9 mouse cellular contexts compared by ENCODE assay signal in the genomic region with DNA sequence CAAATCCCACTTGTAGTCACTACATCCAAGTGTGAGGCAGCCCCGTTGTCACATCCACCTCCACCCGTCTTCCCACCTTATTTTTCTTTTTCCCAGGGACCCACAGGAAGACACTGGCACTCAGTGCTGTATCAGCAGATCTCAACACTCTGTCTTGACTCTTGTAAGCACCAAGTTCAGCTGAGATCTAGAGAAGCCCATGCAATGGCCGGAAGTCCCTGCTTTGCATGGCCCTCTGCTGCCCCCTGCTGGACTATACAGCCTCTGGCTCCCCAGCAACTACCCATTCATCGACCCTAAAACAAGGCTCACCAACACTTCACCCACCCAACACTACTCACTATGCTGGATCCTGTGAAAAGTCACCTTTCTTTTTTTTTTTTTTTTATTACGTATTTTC. TPM values are rescaled to one million over a fixed set of nuclear protein-coding genes. Genes with fewer than 3 reads are reported as not detected.
DNase-seq lines count a peak whose midpoint lies in the region; ATAC-seq and TF ChIP-seq lines count a peak whose summit lies in the region.
"Had no signal": no experiment of that assay in that cellular context is flagged by ENCODE, and none has a peak within 500 bp of the region (broad histone marks: within the 10 kb centered on the region; RNA-seq: fewer than 3 reads in every experiment).

No protein-coding gene starts in this region.

- TF ChIP-seq POLR2A in MEL (IDR thresholded peaks at IDR 0.05; ENCODE audit: control insufficient read depth in 1 of 2, insufficient read depth in 1 of 2, low read depth in 1 of 2, low read length in 2 of 2, poor library complexity in 1 of 2), result no peak

- H3K4me1 ChIP-seq in MEL (ENCODE audit: control insufficient read depth in 1 of 2, insufficient read depth in 2 of 2, low read length in 2 of 2), result peaks cover 0 to 11% of the 10 kb centered on the region in 2 experiments; a peak in 2 of 4 replicates
- no peaks in the 10 kb centered on the region for H3K4me1 ChIP-seq in hindbrain, embryonic 12.5 days

- peak; percentile 92 for DNase-seq in MEL (ENCODE audit: low read depth, low spot score)
- peak; percentile 52 for DNase-seq in cerebellum, adult 9-10 months
- peak; percentile 58 to 93 for DNase-seq in frontal cortex, adult 2 months (ENCODE audit: extremely low spot score in 1 of 2, low spot score in 1 of 2)
- DNase-seq in layer of hippocampus, postnatal 10 days (ENCODE audit: low spot score in 2 of 2), result peak; percentile 93 to 94
- peak; percentile 94 for DNase-seq in lung, postnatal 10 days
- peak; percentile 73 for DNase-seq in retina, adult 2 months (ENCODE audit: low read depth, low spot score)
- DNase-seq in thymus, postnatal 25 days, result peak; percentile 91

- peak; percentile 58; the same call in 1 of the 2 replicates for ATAC-seq in hindbrain, embryonic 12.5 days (ENCODE audit: low FRiP score)

- peak; percentile 98 for TF ChIP-seq RAD21 in MEL (IDR thresholded peaks at IDR 0.05; ENCODE audit: low read depth, low read length)

- H3K27me3 ChIP-seq in MEL (ENCODE audit: control insufficient read depth in 1 of 2, insufficient read depth in 2 of 2, low read length in 2 of 2), result no peaks in the 10 kb centered on the region
- no peaks in the 10 kb centered on the region for H3K27me3 ChIP-seq in hindbrain, embryonic 12.5 days

- WGBS in hindbrain, embryonic 12.5 days, result 37% methylated on average over 5 of the region's 5 CpGs

- TF ChIP-seq CTCF in MEL (IDR thresholded peaks at IDR 0.05 in 2 of 3, conservative IDR thresholded peaks at IDR 0.05 in 1 of 3; ENCODE audit: control insufficient read depth in 1 of 3, insufficient read depth in 1 of 3, low read depth in 2 of 3, low read length in 3 of 3, poor library complexity in 1 of 3, severe bottlenecking in 1 of 3), result peak; percentile 90 to 98 (median 97)

- TF ChIP-seq EP300 in MEL (IDR thresholded peaks at IDR 0.05; ENCODE audit: low read depth in 1 of 2, low read length in 2 of 2), result no peak

- no peaks in the 10 kb centered on the region for H3K9me3 ChIP-seq in MEL (replicated peaks; ENCODE audit: insufficient read depth, low read length)
- H3K9me3 ChIP-seq in hindbrain, embryonic 12.5 days (replicated peaks), result no peaks in the 10 kb centered on the region

- H3K4me2 ChIP-seq in hindbrain, embryonic 12.5 days (replicated peaks), result no peak overlapping the region

- H3K4me3 ChIP-seq in MEL (ENCODE audit: control insufficient read depth in 1 of 2, insufficient read depth in 1 of 2, low read depth in 2 of 2, low read length in 2 of 2), result peak overlapping the region; percentile 51 to 55
- H3K4me3 ChIP-seq in hindbrain, embryonic 12.5 days, result no peak overlapping the region
- H3K4me3 ChIP-seq: myocyte had no signal

- peak overlapping the region; percentile 8; the same call in 1 of the 2 replicates for H3K9ac ChIP-seq in MEL (ENCODE audit: control insufficient read depth, low read depth, low read length, poor library complexity, severe bottlenecking)
- H3K9ac ChIP-seq in hindbrain, embryonic 12.5 days, result no peak overlapping the region

- peaks cover 0 to 2% of the 10 kb centered on the region in 2 experiments; a peak in 2 of 4 replicates for H3K36me3 ChIP-seq in MEL (ENCODE audit: control insufficient read depth in 1 of 2, insufficient read depth in 2 of 2, low read length in 2 of 2)
- no peaks in the 10 kb centered on the region for H3K36me3 ChIP-seq in hindbrain, embryonic 12.5 days

- H3K79me2 ChIP-seq in MEL (ENCODE audit: control insufficient read depth, insufficient read depth, low read length, poor library complexity), result no peaks in the 10 kb centered on the region

- H3K27ac ChIP-seq in MEL (ENCODE audit: control insufficient read depth, low read depth, low read length), result no peak overlapping the region
- H3K27ac ChIP-seq in hindbrain, embryonic 12.5 days, result no peak overlapping the region

TF ChIP-seq in MEL, 35 proteins besides CTCF, POLR2A, EP300 and RAD21:
- peak; percentile 98 for TF ChIP-seq ZC3H11A (IDR thresholded peaks at IDR 0.05; ENCODE audit: low read depth, low read length)
- no peak for TF ChIP-seq MYC (IDR thresholded peaks at IDR 0.05; ENCODE audit: low read depth, low read length)
- TF ChIP-seq RCOR1 (IDR thresholded peaks at IDR 0.05; ENCODE audit: low read depth, low read length), result 0 out of 2 replicates have a peak, but pooled peaks have one; percentile 7
- TF ChIP-seq GATA1 (IDR thresholded peaks at IDR 0.05; ENCODE audit: low read depth, low read length), result 0 out of 2 replicates have a peak, but pooled peaks have one; percentile 3
- no peak for TF ChIP-seq POLR2AphosphoS5 (IDR thresholded peaks at IDR 0.05; ENCODE audit: borderline replicate concordance, low read depth, low read length)
- TF ChIP-seq POLR2AphosphoS2 (IDR thresholded peaks at IDR 0.05; ENCODE audit: low read length), result no peak
- no peak for TF ChIP-seq TAL1 (IDR thresholded peaks at IDR 0.05; ENCODE audit: low read length)
- TF ChIP-seq ZNF384 (IDR thresholded peaks at IDR 0.05; ENCODE audit: low read depth, low read length), result no peak
- no peak for TF ChIP-seq USF2 (IDR thresholded peaks at IDR 0.05; ENCODE audit: borderline replicate concordance in 1 of 2, insufficient read depth in 1 of 2, low read depth in 1 of 2, low read length in 2 of 2)
- TF ChIP-seq SMC3 (IDR thresholded peaks at IDR 0.05; ENCODE audit: low read depth, low read length), result peak; percentile 98
- peak; percentile 63; the same call in 1 of the 2 replicates for TF ChIP-seq MAZ (IDR thresholded peaks at IDR 0.05; ENCODE audit: low read depth, low read length)
- peak; percentile 72 for TF ChIP-seq MAFK (IDR thresholded peaks at IDR 0.05; ENCODE audit: borderline replicate concordance, low read depth, low read length)
- TF ChIP-seq CHD1 (IDR thresholded peaks at IDR 0.05; ENCODE audit: low read depth, low read length), result no peak
- no peak for TF ChIP-seq JUND (IDR thresholded peaks at IDR 0.05; ENCODE audit: low read depth, low read length)
- TF ChIP-seq HCFC1 (IDR thresholded peaks at IDR 0.05; ENCODE audit: low read depth, low read length), result peak; percentile 33; the same call in 1 of the 2 replicates
- no peak for TF ChIP-seq MYB (IDR thresholded peaks at IDR 0.05; ENCODE audit: low read depth, low read length)
- TF ChIP-seq SIN3A (IDR thresholded peaks at IDR 0.05; ENCODE audit: low read length), result peak; percentile 25; the same call in 1 of the 2 replicates
- no peak for TF ChIP-seq CHD2 (IDR thresholded peaks at IDR 0.05; ENCODE audit: low read length)
- TF ChIP-seq ETS1 (IDR thresholded peaks at IDR 0.05; ENCODE audit: low read depth, low read length), result no peak
- no peak for TF ChIP-seq KAT2A (conservative IDR thresholded peaks at IDR 0.05; ENCODE audit: low read depth, low read length)
- TF ChIP-seq NELFE (IDR thresholded peaks at IDR 0.05; ENCODE audit: low read depth, low read length), result no peak
- TF ChIP-seq TBP (IDR thresholded peaks at IDR 0.05; ENCODE audit: low read depth, low read length), result no peak
- TF ChIP-seq E2F4 (IDR thresholded peaks at IDR 0.05; ENCODE audit: borderline replicate concordance, low read depth, low read length), result no peak
- TF ChIP-seq MXI1 (IDR thresholded peaks at IDR 0.05; ENCODE audit: low read depth, low read length), result no peak
- TF ChIP-seq UBTF (IDR thresholded peaks at IDR 0.05; ENCODE audit: borderline replicate concordance, insufficient read depth, low read depth, low read length), result no peak
- TF ChIP-seq MEF2A (IDR thresholded peaks at IDR 0.05; ENCODE audit: extremely low read depth, insufficient replicate concordance, low read depth, low read length, poor library complexity, severe bottlenecking), result no peak
- TF ChIP-seq ELF1 (IDR thresholded peaks at IDR 0.05; ENCODE audit: low read depth, low read length), result peak; percentile 73; the same call in 1 of the 2 replicates
- TF ChIP-seq USF1 (IDR thresholded peaks at IDR 0.05; ENCODE audit: low read depth, low read length), result no peak
- no peak for TF ChIP-seq BHLHE40 (IDR thresholded peaks at IDR 0.05; ENCODE audit: borderline replicate concordance, low read depth, low read length)
- TF ChIP-seq TCF12 (IDR thresholded peaks at IDR 0.05; ENCODE audit: low read depth, low read length), result no peak
- TF ChIP-seq MAX (IDR thresholded peaks at IDR 0.05; ENCODE audit: low read length), result no peak

RNA-seq across cellular contexts. Expression of gene Ctr9, which starts 13.9 kb away (rescaled TPM):
- 37.5 and 37.9 TPM in 2 replicates for total RNA-seq in MEL (2012; rRNA removed)
- polyA plus RNA-seq in MEL (2012; ENCODE audit: insufficient read depth in 1 of 2, insufficient read length in 2 of 2, low read depth in 1 of 2, low replicate concordance in 2 of 2, missing spikeins in 1 of 2), result 100 to 1,000 TPM in 1 of 2 experiments, 10 to 100 TPM in 1; 42.8 to 141 TPM
- polyA plus RNA-seq in frontal cortex, adult 2 months (2012; rRNA removed), result 30.4 and 35.5 TPM in 2 replicates
- polyA plus RNA-seq in hindbrain, embryonic 12.5 days (2016; fragmentation: Nextera tagmentation; extraction: Ambion mirVana), result 102 and 104 TPM in 2 replicates
- total RNA-seq in layer of hippocampus, postnatal 10 days (2021), result 10 to 100 TPM; 57.3 to 60.5 TPM

RNA-seq across cellular contexts. Expression of gene Mrvi1, which starts 32.6 kb away (rescaled TPM):
- total RNA-seq in MEL (2012; rRNA removed), result 0.19 and 0.20 TPM in 2 replicates
- under 1 TPM in 1 of 2 experiments, not detected in 1; 0.92 TPM for polyA plus RNA-seq in MEL (2012; ENCODE audit: insufficient read depth in 1 of 2, insufficient read length in 2 of 2, low read depth in 1 of 2, low replicate concordance in 2 of 2, missing spikeins in 1 of 2)
- 1.8 and 2.0 TPM in 2 replicates for polyA plus RNA-seq in frontal cortex, adult 2 months (2012; rRNA removed)
- polyA plus RNA-seq in hindbrain, embryonic 12.5 days (2016; fragmentation: Nextera tagmentation; extraction: Ambion mirVana), result 1.3 and 1.4 TPM in 2 replicates
- 1 to 10 TPM; 1.3 to 1.7 TPM for total RNA-seq in layer of hippocampus, postnatal 10 days (2021)
